Mouse (Mus musculus) embryonic facial prominence, embryonic 13.5 days (tissue): Measurements from ENCODE around the gene Lrrc59. TPM values are rescaled to one million over a fixed set of nuclear protein-coding genes. Genes with fewer than 3 reads are reported as not detected.
"Not testable (repeated sequence)": the region's sequence is repeated elsewhere in the genome, so short reads cannot be mapped to it uniquely, and the experiment has no call there.

Source experiments
- ATAC-seq: fragments of 200-750 bp; cut with Nextera tagmentation; 2 replicates; pipeline ENCODE4 v1.8.0; 2017; ENCODE audit warnings: low read depth; ENCODE audit not compliant: insufficient number of reproducible peaks, insufficient read depth, low FRiP score, low TSS enrichment
- H3K27ac ChIP-seq: fragments of 300-500 bp; sonication (generic); 2 replicates; pipeline ENCODE4 v1.5.1; 2015; ENCODE audit warnings: moderate library complexity, mild to moderate bottlenecking, inconsistent platforms
- H3K27me3 ChIP-seq: fragments of 300-500 bp; sonication (generic); 2 replicates; pipeline ENCODE4 v1.6.1; 2015; ENCODE audit warnings: mild to moderate bottlenecking, inconsistent platforms
- H3K36me3 ChIP-seq: fragments of 300-500 bp; sonication (generic); 2 replicates; pipeline ENCODE4 v1.6.1; 2015; ENCODE audit warnings: mild to moderate bottlenecking, inconsistent platforms
- H3K4me1 ChIP-seq: fragments of 300-500 bp; sonication (generic); 2 replicates; pipeline ENCODE4 v1.6.1; 2015; ENCODE audit warnings: inconsistent platforms
- H3K4me2 ChIP-seq: fragments of 300-500 bp; sonication (generic); 2 replicates; pipeline ENCODE4 v1.6.1; 2015; ENCODE audit warnings: moderate library complexity, mild to moderate bottlenecking, inconsistent platforms
- H3K4me3 ChIP-seq: fragments of 300-500 bp; sonication (generic); 2 replicates; pipeline ENCODE4 v1.5.1; 2015; ENCODE audit warnings: mild to moderate bottlenecking, inconsistent platforms
- H3K9ac ChIP-seq: fragments of 300-500 bp; sonication (generic); 2 replicates; pipeline ENCODE4 v1.6.1; 2015; ENCODE audit warnings: mild to moderate bottlenecking, inconsistent platforms
- H3K9me3 ChIP-seq: fragments of 300-500 bp; sonication (generic); 2 replicates; pipeline ENCODE4 v1.6.1; 2016; ENCODE audit warnings: inconsistent platforms
- WGBS: fragments of 180-500 bp; shearing (Covaris S2); methylation state at CpG from one replicate; pipeline ENCODE4 v1.1.7; 2015; ENCODE audit warnings: mixed read lengths; 5-methylcytosine and 5-hydroxymethylcytosine counted together
- polyA plus RNA-seq: library from polyadenylated mRNA; unstranded; fragments of >200 nt; fragmentation: Nextera tagmentation; extraction: Ambion mirVana; gene quantifications from 2 replicates; pipeline ENCODE4 v1.2.1, GENCODE M21; 2015

The Lrrc59 gene
- polyA plus RNA-seq, 1 experiment from 2014 or later: 211 TPM

DNA sequence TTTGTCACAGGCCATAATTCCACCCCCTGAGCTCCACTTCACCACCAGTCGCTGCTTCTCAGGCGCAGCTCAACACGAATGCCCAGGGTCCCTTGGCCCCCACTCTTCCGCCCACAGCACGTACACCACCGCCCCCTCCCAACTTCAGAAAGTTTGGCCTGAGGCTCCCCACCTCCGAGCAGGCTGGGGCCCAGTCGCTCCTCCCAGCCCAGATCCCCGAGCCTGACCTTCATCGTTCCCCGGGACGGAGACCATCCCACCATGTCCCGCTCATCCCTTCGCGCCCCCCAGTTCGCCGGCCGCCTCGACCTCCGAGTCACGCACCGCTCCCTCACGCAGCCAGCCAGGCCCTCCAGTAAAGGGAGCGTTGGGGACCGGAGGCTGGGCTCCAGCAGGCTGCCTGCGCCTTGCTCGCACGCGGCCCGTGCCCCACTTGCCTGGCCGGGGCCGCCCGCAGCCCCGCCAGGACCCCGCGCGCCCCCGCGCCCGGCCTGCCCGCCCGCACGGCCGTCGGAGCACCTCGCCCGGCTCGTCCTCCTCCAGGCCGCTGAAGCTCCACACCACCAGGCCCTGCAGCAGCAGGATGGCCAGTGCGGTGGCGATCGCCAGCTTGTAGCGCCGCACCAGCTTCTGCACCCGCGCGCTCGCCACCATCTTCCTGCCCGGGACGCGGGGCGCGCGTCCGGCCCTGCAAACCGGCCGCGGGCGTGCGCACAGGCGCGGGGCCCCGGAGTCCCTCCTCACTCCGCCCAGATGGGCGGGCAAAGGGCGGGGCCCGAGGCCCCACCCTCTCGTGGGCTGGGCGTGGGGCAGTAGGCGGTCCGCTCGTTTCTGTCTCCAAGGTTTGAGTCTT lies 47.4 kb downstream of the Lrrc59 start, which contains the start of gene Xylt2:
TSS of gene Xylt2 (minus strand) at position 762 of the 853 bp plus-strand sequence.
- H3K27ac ChIP-seq: peak within 1 kb of the TSS; percentile 91
- no peaks in the 10 kb centered on the region for H3K27me3 ChIP-seq
- H3K36me3 ChIP-seq: peaks cover 4% of the 10 kb centered on the region
- peak within 1 kb of the TSS; percentile 82 for H3K4me2 ChIP-seq
- H3K9me3 ChIP-seq: no peaks in the 10 kb centered on the region
- H3K9ac ChIP-seq: peak within 1 kb of the TSS; percentile 98
- peak; percentile 89 for ATAC-seq
- WGBS: under 1% methylated on average over 68 of the region's 82 CpGs
- H3K4me1 ChIP-seq: peaks cover 40% of the 10 kb centered on the region
- H3K4me3 ChIP-seq: peak within 1 kb of the TSS; percentile 97

DNA sequence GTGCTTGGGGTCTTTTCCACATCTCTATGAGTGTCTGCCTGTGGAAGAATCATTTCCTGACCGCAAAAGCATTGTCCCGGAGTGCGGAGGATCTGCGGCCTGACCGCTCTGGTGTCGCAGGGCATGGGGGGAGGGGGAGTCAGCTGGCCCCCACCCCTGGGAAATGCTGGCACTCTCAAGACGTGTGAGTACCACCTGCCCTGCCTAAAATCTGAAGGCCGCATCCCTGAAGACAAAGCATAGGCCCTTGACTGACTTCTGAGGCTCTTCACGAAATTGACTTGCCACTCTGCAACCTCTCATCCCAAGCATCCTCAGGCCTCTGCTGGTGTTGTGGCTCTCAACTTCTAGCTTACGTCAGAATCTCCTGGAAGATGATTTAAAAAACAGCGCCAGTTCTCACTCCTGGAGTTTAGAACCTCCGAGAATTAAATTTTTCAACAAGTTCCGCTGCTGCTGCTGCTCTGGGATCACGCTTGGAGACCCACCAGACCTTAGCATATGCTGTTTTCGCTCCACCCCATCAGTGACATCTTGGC lies 48.1 kb downstream of the Lrrc59 start:
- ATAC-seq: no peak
- 25% methylated on average over 15 of the region's 15 CpGs for WGBS
- Histone ChIP-seq H3K9ac (peak overlapping the region; percentile 98), H3K4me1 (peaks cover 37% of the 10 kb centered on the region), H3K4me3 (peak overlapping the region; percentile 97), H3K9me3 (no peaks in the 10 kb centered on the region), H3K27ac (peak overlapping the region; percentile 91), H3K36me3 (peaks cover 4% of the 10 kb centered on the region; the same call in 1 of the 2 replicates), H3K27me3 (no peaks in the 10 kb centered on the region), H3K4me2 (peak overlapping the region; percentile 82)

DNA sequence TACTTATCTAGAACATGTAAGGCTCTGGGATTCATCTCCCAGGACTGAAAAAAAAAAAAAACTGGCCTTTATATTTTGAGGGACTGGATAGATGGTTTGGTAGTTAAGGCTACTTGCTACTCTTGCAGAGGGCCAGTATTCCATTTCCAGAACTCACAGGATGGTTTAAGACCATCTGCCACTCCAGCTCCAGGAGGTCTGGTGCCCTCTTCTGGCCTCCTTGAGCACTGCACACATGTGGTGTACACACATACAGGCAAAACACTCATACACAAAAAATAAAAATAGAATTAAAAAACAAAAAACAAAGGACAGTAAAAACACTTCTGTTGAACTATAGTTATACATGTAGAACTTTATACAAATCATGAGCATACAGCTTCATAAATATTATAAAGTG lies 51.1 kb downstream of the Lrrc59 start:
- Histone ChIP-seq H3K27ac (no peak overlapping the region), H3K4me2 (no peak overlapping the region), H3K27me3 (no peaks in the 10 kb centered on the region), H3K9ac (no peak overlapping the region), H3K4me1 (peaks cover 19% of the 10 kb centered on the region), H3K36me3 (no peaks in the 10 kb centered on the region), H3K9me3 (no peaks in the 10 kb centered on the region), H3K4me3 (no peak overlapping the region)
- no peak for ATAC-seq

DNA sequence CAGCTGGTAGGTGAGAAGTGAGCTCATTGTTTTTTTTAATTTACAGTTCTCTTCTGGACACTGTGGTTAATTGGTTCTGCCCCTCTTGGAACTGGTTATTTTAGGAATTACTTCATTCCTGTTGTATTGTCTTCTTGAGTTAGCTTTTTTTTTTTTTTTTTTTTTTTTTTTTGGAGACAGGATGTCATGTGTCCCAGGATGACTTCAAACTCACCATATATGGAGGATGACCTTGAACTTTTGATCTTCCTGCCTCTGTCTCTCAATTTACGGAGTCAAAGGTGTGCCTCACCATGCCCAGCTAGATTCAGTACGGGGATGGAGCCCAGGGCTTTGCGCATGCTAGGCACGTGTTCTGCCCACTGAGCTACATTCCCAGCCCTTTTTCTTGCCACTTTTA lies 52.1 kb downstream of the Lrrc59 start:
- H3K4me2 ChIP-seq: no peak overlapping the region
- H3K27me3 ChIP-seq: no peaks in the 10 kb centered on the region
- H3K36me3 ChIP-seq: no peaks in the 10 kb centered on the region
- ATAC-seq: no peak
- H3K4me3 ChIP-seq: no peak overlapping the region
- peaks cover 9% of the 10 kb centered on the region for H3K4me1 ChIP-seq
- no peaks in the 10 kb centered on the region for H3K9me3 ChIP-seq
- WGBS: 74% methylated on average over 4 of the region's 4 CpGs
- H3K27ac ChIP-seq: no peak overlapping the region
- no peak overlapping the region for H3K9ac ChIP-seq

DNA sequence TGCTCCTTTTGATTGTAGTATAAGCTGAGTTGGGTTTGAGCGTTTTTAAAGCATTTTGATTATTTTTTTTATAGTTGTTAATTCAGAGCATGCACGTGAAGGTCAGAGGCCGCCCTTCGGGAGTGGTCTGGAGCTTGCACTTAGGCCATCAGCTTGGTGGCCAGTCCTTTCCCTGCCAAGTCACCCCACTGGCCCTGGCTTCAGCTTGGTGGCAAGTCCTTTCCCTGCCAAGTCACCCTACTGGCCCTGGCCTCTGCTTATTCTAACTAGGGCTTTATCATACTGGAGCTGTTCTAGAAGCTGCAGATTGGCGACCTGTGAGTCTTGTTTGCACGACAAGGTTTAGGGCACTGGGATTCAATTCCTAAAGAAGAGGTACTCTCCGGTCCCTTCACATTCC lies 52.9 kb downstream of the Lrrc59 start:
- no peaks in the 10 kb centered on the region for H3K9me3 ChIP-seq
- no peaks in the 10 kb centered on the region for H3K36me3 ChIP-seq
- WGBS: 76% methylated on average over 7 of the region's 7 CpGs
- H3K4me2 ChIP-seq: no peak overlapping the region
- H3K27ac ChIP-seq: no peak overlapping the region
- H3K9ac ChIP-seq: no peak overlapping the region
- ATAC-seq: no peak
- peaks cover 9% of the 10 kb centered on the region for H3K4me1 ChIP-seq
- no peak overlapping the region for H3K4me3 ChIP-seq
- no peaks in the 10 kb centered on the region for H3K27me3 ChIP-seq

DNA sequence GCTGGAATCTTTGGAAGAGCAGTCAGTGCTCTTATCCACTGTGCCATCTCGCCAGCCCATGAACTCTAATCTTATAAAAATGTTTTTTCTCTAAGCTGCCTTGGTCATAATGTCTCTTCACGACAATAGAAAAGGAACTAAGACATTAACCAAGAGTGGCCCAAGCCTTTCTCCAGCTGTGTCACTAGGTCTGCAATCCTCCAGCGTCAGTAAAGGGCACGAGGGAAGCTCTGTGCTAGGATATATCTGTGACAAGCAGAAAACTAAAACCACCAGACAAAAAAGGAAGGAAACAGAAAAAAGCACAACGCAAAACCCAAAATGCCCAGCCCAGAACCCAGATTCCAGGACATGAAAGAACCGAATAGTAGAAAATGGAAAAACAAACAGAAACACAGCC lies 57.6 kb downstream of the Lrrc59 start:
- WGBS: 81% methylated on average over 6 of the region's 6 CpGs
- ATAC-seq: no peak
- H3K27me3 ChIP-seq: no peaks in the 10 kb centered on the region

DNA sequence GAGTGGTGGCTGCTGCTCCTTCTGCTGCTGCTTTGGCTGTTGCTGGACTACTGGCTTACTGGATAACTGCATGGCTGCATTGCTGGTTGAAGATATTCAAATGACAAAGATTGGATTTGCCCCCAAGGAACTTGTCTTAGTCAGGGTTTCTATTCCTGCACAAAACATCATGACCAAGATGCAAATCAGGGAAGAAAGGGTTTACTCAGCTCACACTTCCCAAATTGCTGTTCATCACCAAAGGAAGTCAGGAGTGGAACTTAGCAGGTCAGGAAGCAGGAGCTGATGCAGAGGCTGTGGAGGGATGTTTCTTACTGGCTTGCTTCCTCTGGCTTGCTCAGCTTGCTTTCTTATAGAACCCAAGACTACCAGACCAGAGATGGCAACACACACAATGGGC lies 62.9 kb downstream of the Lrrc59 start:
- not testable (repeated sequence) for H3K9me3 ChIP-seq, H3K4me3 ChIP-seq, H3K36me3 ChIP-seq, H3K4me2 ChIP-seq, H3K9ac ChIP-seq, ATAC-seq, H3K27ac ChIP-seq, H3K4me1 ChIP-seq, H3K27me3 ChIP-seq

More for the DNA sequence above, 57.6 kb downstream of the Lrrc59 start:
- Histone ChIP-seq H3K4me2 (no peak overlapping the region), H3K9ac (no peak overlapping the region), H3K27ac (no peak overlapping the region), H3K36me3 (no peaks in the 10 kb centered on the region), H3K9me3 (no peaks in the 10 kb centered on the region), H3K4me3 (no peak overlapping the region), H3K4me1 (no peaks in the 10 kb centered on the region)

Other genes with a start within 250 kb of the Lrrc59 start
- gene Abcc3, start 236.8 kb upstream of the Lrrc59 start, polyA plus RNA-seq: 0.96 and 1.2 TPM in 2 replicates
- 38.2 and 41.8 TPM in 2 replicates for gene Cacna1g, start 155.6 kb upstream of the Lrrc59 start, polyA plus RNA-seq
- gene Spata20, start 143.6 kb upstream of the Lrrc59 start, polyA plus RNA-seq: 0.25 and 0.99 TPM in 2 replicates
- 4.2 and 4.9 TPM in 2 replicates for gene Epn3, start 129.8 kb upstream of the Lrrc59 start, polyA plus RNA-seq
- gene Mycbpap, start 108.0 kb upstream of the Lrrc59 start, polyA plus RNA-seq: 1.4 and 3.6 TPM in 2 replicates
- gene Rsad1, start 80.5 kb upstream of the Lrrc59 start, polyA plus RNA-seq: 4.0 and 4.6 TPM in 2 replicates
- 7.1 and 8.4 TPM in 2 replicates for gene Chad, start 64.7 kb upstream of the Lrrc59 start, polyA plus RNA-seq
- 7.1 and 8.3 TPM in 2 replicates for gene Acsf2, start 27.9 kb upstream of the Lrrc59 start, polyA plus RNA-seq
- gene Mrpl27, start 24.0 kb downstream of the Lrrc59 start, polyA plus RNA-seq: 144 and 153 TPM in 2 replicates
- 23.5 and 26.4 TPM in 2 replicates for gene Eme1, start 24.2 kb downstream of the Lrrc59 start, polyA plus RNA-seq
- 24.5 and 25.5 TPM in 2 replicates for gene Xylt2, start 47.7 kb downstream of the Lrrc59 start, polyA plus RNA-seq
- gene Gm11541, start 74.7 kb downstream of the Lrrc59 start, polyA plus RNA-seq: 1.2 and 1.4 TPM in 2 replicates
- gene Cdc34b, start 112.0 kb downstream of the Lrrc59 start, polyA plus RNA-seq: 0.52 TPM in 1 of 2 replicates, not detected in the other
- not detected in 2 replicates for gene Tmem92, start 152.9 kb downstream of the Lrrc59 start, polyA plus RNA-seq